Mouse (Mus musculus) limb, embryonic 11.5 days (tissue): Measurements from ENCODE around the gene Gm10801. TPM values are rescaled to one million over a fixed set of nuclear protein-coding genes. Genes with fewer than 3 reads are reported as not detected.
"Not testable (repeated sequence)": the region's sequence is repeated elsewhere in the genome, so short reads cannot be mapped to it uniquely, and the experiment has no call there.

Experiments
- ATAC-seq: fragments of 200-750 bp; cut with Nextera tagmentation; 2 replicates; pipeline ENCODE4 v1.8.0; 2017; ENCODE audit warnings: low read depth; ENCODE audit not compliant: insufficient number of reproducible peaks, low FRiP score, low TSS enrichment
- DNase-seq: peaks from one replicate; pipeline ENCODE4 v3.0.0-alpha.2; 2015; ENCODE audit warnings: low spot score
- H3K27ac ChIP-seq: fragments of 300-500 bp; sonication (generic); replicated peaks from 2 replicates; pipeline ENCODE4 v1.5.1; 2014; ENCODE audit warnings: low read depth, mild to moderate bottlenecking, low read length
- H3K27me3 ChIP-seq: fragments of 300-500 bp; sonication (generic); 2 replicates; pipeline ENCODE4 v1.6.1; 2014; ENCODE audit warnings: mild to moderate bottlenecking, low read length, mixed read lengths; ENCODE audit not compliant: control insufficient read depth, insufficient read depth
- H3K36me3 ChIP-seq: fragments of 300-500 bp; sonication (generic); 2 replicates; pipeline ENCODE4 v1.6.1; 2014; ENCODE audit warnings: mild to moderate bottlenecking, low read length, moderate library complexity, mixed read lengths; ENCODE audit not compliant: control insufficient read depth, insufficient read depth
- H3K4me1 ChIP-seq: fragments of 300-500 bp; sonication (generic); 2 replicates; pipeline ENCODE4 v1.6.1; 2014; ENCODE audit warnings: low read length, mixed read lengths; ENCODE audit not compliant: control insufficient read depth, insufficient read depth
- H3K4me2 ChIP-seq: fragments of 300-500 bp; sonication (generic); 2 replicates; pipeline ENCODE4 v1.6.1; 2014; ENCODE audit warnings: low read depth, mild to moderate bottlenecking, moderate library complexity; ENCODE audit not compliant: severe bottlenecking
- H3K4me3 ChIP-seq: fragments of 300-500 bp; sonication (generic); 2 replicates; pipeline ENCODE4 v1.5.1; 2014; ENCODE audit warnings: low read depth, low read length
- H3K9ac ChIP-seq: fragments of 300-500 bp; sonication (generic); 2 replicates; pipeline ENCODE4 v1.6.1; 2014; ENCODE audit warnings: mild to moderate bottlenecking, low read length
- H3K9me3 ChIP-seq: fragments of 300-500 bp; sonication (generic); 2 replicates; pipeline ENCODE4 v1.6.1; 2016; ENCODE audit warnings: low read length; ENCODE audit not compliant: control insufficient read depth
- WGBS: fragments of 180-500 bp; shearing (Covaris S2); extraction: QIAGEN DNeasy Blood & Tissue Kit; methylation state at CpG from one replicate; pipeline ENCODE4 v1.1.7; 2014; 5-methylcytosine and 5-hydroxymethylcytosine counted together
- polyA plus RNA-seq: library from polyadenylated mRNA; unstranded; fragments of >200 nt; fragmentation: Nextera tagmentation; extraction: Ambion mirVana; gene quantifications from 2 replicates; pipeline ENCODE4 v1.2.1, GENCODE M21; 2014

Gene Gm10801
- not detected in 2 replicates for polyA plus RNA-seq

DNA sequence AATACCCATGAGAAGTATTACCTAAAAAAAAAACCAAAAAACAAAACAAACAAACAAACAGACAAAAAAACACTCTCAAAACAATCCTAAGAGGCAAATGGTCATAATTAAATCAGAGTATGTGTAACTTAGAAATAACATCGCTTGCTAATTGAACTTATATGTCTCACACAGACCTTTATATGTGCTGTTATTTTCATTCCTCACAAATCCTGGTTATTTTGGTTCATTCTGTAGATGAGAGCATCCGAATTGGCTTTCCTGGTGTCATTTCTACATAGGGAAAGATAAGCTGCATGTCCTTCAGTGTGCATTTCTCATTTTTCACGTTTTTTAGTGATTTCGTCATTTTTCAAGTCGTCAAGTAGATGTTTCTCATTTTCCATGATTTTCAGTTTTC, at the start of gene Gm10801:
Gene Gm10801, plus strand, starts transcription at position 301 of the 400 bp plus-strand sequence.
- not testable (repeated sequence) for H3K9me3 ChIP-seq, H3K27ac ChIP-seq, H3K4me1 ChIP-seq, H3K9ac ChIP-seq, H3K36me3 ChIP-seq, H3K27me3 ChIP-seq, H3K4me2 ChIP-seq, H3K4me3 ChIP-seq, DNase-seq, ATAC-seq
- WGBS, result 71% methylated on average over 4 of the region's 5 CpGs

- not testable (repeated sequence) for H3K36me3 ChIP-seq, H3K4me1 ChIP-seq, H3K27ac ChIP-seq, ATAC-seq, DNase-seq, H3K9ac ChIP-seq, H3K4me2 ChIP-seq, H3K9me3 ChIP-seq, H3K4me3 ChIP-seq, H3K27me3 ChIP-seq
- WGBS, result 84% methylated on average over 4 of the region's 4 CpGs
Observed at GRCm38 (mm10) chr2:98667201-98667600, 5.2 kb downstream of the Gm10801 start, which contains the start of gene Gm10800. TSS of gene Gm10800 (minus strand) at chr2:98667301.

- Histone ChIP-seq H3K27me3 (no peaks in the 10 kb centered on the region), H3K4me3 (no peak overlapping the region), H3K9me3 (no peaks in the 10 kb centered on the region), H3K4me1 (no peaks in the 10 kb centered on the region), H3K9ac (no peak overlapping the region), H3K4me2 (no peak overlapping the region), H3K27ac (no peak overlapping the region), H3K36me3 (no peaks in the 10 kb centered on the region)
- DNase-seq, result no peak
- WGBS, result 95% methylated on average over 1 of the region's 1 CpGs
- ATAC-seq, result no peak
Observed at GRCm38 (mm10) chr2:98697533-98697932, 35.5 kb downstream of the Gm10801 start.

Other genes starting within 250 kb of the Gm10801 start
- not detected in 2 replicates for gene Gm10800, start 5.1 kb downstream of the Gm10801 start, polyA plus RNA-seq